Mouse (Mus musculus) heart, embryonic 13.5 days (tissue): ENCODE data around the gene Zc3h10. TPM values are rescaled to one million over a fixed set of nuclear protein-coding genes. Genes with fewer than 3 reads are reported as not detected.
"Not testable (repeated sequence)": the region's sequence is repeated elsewhere in the genome, so short reads cannot be mapped to it uniquely, and the experiment has no call there.

Source experiments
- ATAC-seq: fragments of 200-750 bp; cut with Nextera tagmentation; 2 replicates; pipeline ENCODE4 v1.8.0; 2017; ENCODE audit warnings: moderate TSS enrichment; ENCODE audit not compliant: insufficient number of reproducible peaks, low FRiP score, low TSS enrichment; ENCODE audit errors: extremely low read depth
- H3K27ac ChIP-seq: fragments of 300-500 bp; sonication (generic); replicated peaks from 2 replicates; pipeline ENCODE4 v1.5.1; 2015; ENCODE audit warnings: moderate library complexity, mild to moderate bottlenecking, inconsistent platforms
- H3K27me3 ChIP-seq: fragments of 300-500 bp; sonication (generic); replicated peaks from 2 replicates; pipeline ENCODE4 v1.6.1; 2015; ENCODE audit warnings: mild to moderate bottlenecking, inconsistent platforms
- H3K36me3 ChIP-seq: fragments of 300-500 bp; sonication (generic); 2 replicates; pipeline ENCODE4 v1.6.1; 2015; ENCODE audit warnings: mild to moderate bottlenecking, inconsistent platforms
- H3K4me1 ChIP-seq: fragments of 300-500 bp; sonication (generic); 2 replicates; pipeline ENCODE4 v1.6.1; 2015; ENCODE audit warnings: inconsistent platforms
- H3K4me2 ChIP-seq: fragments of 300-500 bp; sonication (generic); 2 replicates; pipeline ENCODE4 v1.6.1; 2015; ENCODE audit warnings: inconsistent platforms, mild to moderate bottlenecking, moderate library complexity
- H3K4me3 ChIP-seq: fragments of 300-500 bp; sonication (generic); 2 replicates; pipeline ENCODE4 v1.5.1; 2015; ENCODE audit warnings: moderate library complexity, mild to moderate bottlenecking, inconsistent platforms
- H3K9ac ChIP-seq: fragments of 300-500 bp; sonication (generic); 2 replicates; pipeline ENCODE4 v1.6.1; 2015; ENCODE audit warnings: inconsistent platforms, mild to moderate bottlenecking, moderate library complexity
- H3K9me3 ChIP-seq: fragments of 300-500 bp; sonication (generic); 2 replicates; pipeline ENCODE4 v1.6.1; 2016; ENCODE audit warnings: inconsistent platforms
- WGBS: fragments of 180-500 bp; shearing (Covaris S2); methylation state at CpG from one replicate; pipeline ENCODE4 v1.1.7; 2015; ENCODE audit warnings: mixed read lengths; 5-methylcytosine and 5-hydroxymethylcytosine counted together
- polyA plus RNA-seq: library from polyadenylated mRNA; unstranded; fragments of >200 nt; fragmentation: Nextera tagmentation; extraction: Ambion mirVana; gene quantifications from 2 replicates; pipeline ENCODE4 v1.2.1, GENCODE M21; 2015

Gene Zc3h10
- polyA plus RNA-seq, 1 experiment from 2014 or later = 9.4 TPM

GRCm38 (mm10) chr10:128505974-128506373 is 41.6 kb downstream of the Zc3h10 start:
- H3K4me1 ChIP-seq = peaks cover 14% of the 10 kb centered on the region
- no peaks in the 10 kb centered on the region for H3K27me3 ChIP-seq
- ATAC-seq = no peak
- no peak overlapping the region for H3K27ac ChIP-seq
- no peak overlapping the region for H3K4me2 ChIP-seq
- peaks cover 23% of the 10 kb centered on the region for H3K36me3 ChIP-seq
- no peak overlapping the region for H3K4me3 ChIP-seq
- no peak overlapping the region for H3K9ac ChIP-seq
- no peaks in the 10 kb centered on the region for H3K9me3 ChIP-seq
- WGBS = 93% methylated on average over 14 of the region's 14 CpGs

GRCm38 (mm10) chr10:128505371-128505667 is 42.3 kb downstream of the Zc3h10 start:
- H3K27ac ChIP-seq, ATAC-seq, H3K4me2 ChIP-seq, H3K4me3 ChIP-seq, H3K9ac ChIP-seq, H3K27me3 ChIP-seq, H3K9me3 ChIP-seq: not testable (repeated sequence)
- H3K36me3 ChIP-seq = peaks cover 16% of the 10 kb centered on the region
- WGBS = 74% methylated on average over 5 of the region's 5 CpGs
- peaks cover 14% of the 10 kb centered on the region for H3K4me1 ChIP-seq

- Histone ChIP-seq H3K4me1 (peaks cover 17% of the 10 kb centered on the region), H3K27me3 (no peaks in the 10 kb centered on the region), H3K9me3 (no peaks in the 10 kb centered on the region), H3K27ac (no peak overlapping the region), H3K4me2 (no peak overlapping the region), H3K9ac (no peak overlapping the region), H3K36me3 (peaks cover 11% of the 10 kb centered on the region), H3K4me3 (no peak overlapping the region)
- ATAC-seq = no peak
- WGBS = 61% methylated on average over 9 of the region's 9 CpGs
These were observed 42.8 kb downstream of the Zc3h10 start for GRCm38 (mm10) chr10:128504641-128505370.

- Histone ChIP-seq H3K27ac (no peak overlapping the region), H3K4me1 (peaks cover 21% of the 10 kb centered on the region), H3K9ac (no peak overlapping the region), H3K27me3 (no peaks in the 10 kb centered on the region), H3K4me3 (no peak overlapping the region), H3K36me3 (peaks cover 3% of the 10 kb centered on the region), H3K4me2 (no peak overlapping the region), H3K9me3 (no peaks in the 10 kb centered on the region)
- no peak for ATAC-seq
- WGBS = 79% methylated on average over 3 of the region's 3 CpGs
These were observed 43.6 kb downstream of the Zc3h10 start for GRCm38 (mm10) chr10:128504012-128504411.

GRCm38 (mm10) chr10:128503532-128503931 is 44.0 kb downstream of the Zc3h10 start:
- no peaks in the 10 kb centered on the region for H3K27me3 ChIP-seq
- no peak overlapping the region for H3K27ac ChIP-seq
- no peak overlapping the region for H3K4me2 ChIP-seq
- WGBS = 73% methylated on average over 8 of the region's 8 CpGs
- H3K9me3 ChIP-seq = no peaks in the 10 kb centered on the region
- peaks cover 2% of the 10 kb centered on the region; the same call in 1 of the 2 replicates for H3K36me3 ChIP-seq
- no peak overlapping the region for H3K4me3 ChIP-seq
- H3K4me1 ChIP-seq = peaks cover 21% of the 10 kb centered on the region
- no peak overlapping the region for H3K9ac ChIP-seq
- ATAC-seq = no peak

GRCm38 (mm10) chr10:128502341-128502740 is 45.2 kb downstream of the Zc3h10 start:
- H3K27ac ChIP-seq = no peak overlapping the region

GRCm38 (mm10) chr10:128499116-128499671 is 48.4 kb downstream of the Zc3h10 start:
- Histone ChIP-seq H3K9me3 (no peaks in the 10 kb centered on the region), H3K9ac (peak overlapping the region; percentile 87), H3K27me3 (no peaks in the 10 kb centered on the region), H3K4me1 (peaks cover 50% of the 10 kb centered on the region), H3K4me3 (peak overlapping the region; percentile 68), H3K27ac (peak overlapping the region; percentile 93), H3K36me3 (no peaks in the 10 kb centered on the region), H3K4me2 (peak overlapping the region; percentile 82)
- ATAC-seq = no peak; the same call in 1 of the 2 replicates
- 1% methylated on average over 21 of the region's 21 CpGs for WGBS

More at GRCm38 (mm10) chr10:128502341-128502740, 45.2 kb downstream of the Zc3h10 start:
- Histone ChIP-seq H3K4me1 (peaks cover 30% of the 10 kb centered on the region), H3K36me3 (peaks cover 2% of the 10 kb centered on the region; the same call in 1 of the 2 replicates), H3K9ac (no peak overlapping the region), H3K27me3 (no peaks in the 10 kb centered on the region), H3K4me3 (no peak overlapping the region), H3K9me3 (no peaks in the 10 kb centered on the region), H3K4me2 (no peak overlapping the region)
- no peak for ATAC-seq
- WGBS = 70% methylated on average over 5 of the region's 5 CpGs

GRCm38 (mm10) chr10:128498590-128498989 is 49.0 kb downstream of the Zc3h10 start, which contains the start of gene Myl6b:
Gene Myl6b, minus strand, starts transcription at chr10:128498685.
- Histone ChIP-seq H3K9ac (peak within 1 kb of the TSS; percentile 87), H3K9me3 (no peaks in the 10 kb centered on the region), H3K27me3 (no peaks in the 10 kb centered on the region), H3K27ac (peak within 1 kb of the TSS; percentile 93), H3K4me2 (peak within 1 kb of the TSS; percentile 82), H3K4me1 (peaks cover 48% of the 10 kb centered on the region), H3K4me3 (peak within 1 kb of the TSS; percentile 68), H3K36me3 (no peaks in the 10 kb centered on the region)
- ATAC-seq = peak; percentile 92
- under 1% methylated on average over 27 of the region's 27 CpGs for WGBS

GRCm38 (mm10) chr10:128497134-128497737 is 50.3 kb downstream of the Zc3h10 start:
- Histone ChIP-seq H3K36me3 (peaks cover 3% of the 10 kb centered on the region), H3K4me3 (no peak overlapping the region), H3K27me3 (no peaks in the 10 kb centered on the region), H3K4me1 (peaks cover 49% of the 10 kb centered on the region), H3K4me2 (no peak overlapping the region), H3K27ac (no peak overlapping the region), H3K9ac (peak overlapping the region; percentile 33), H3K9me3 (no peaks in the 10 kb centered on the region)
- no peak for ATAC-seq
- 37% methylated on average over 6 of the region's 6 CpGs for WGBS

GRCm38 (mm10) chr10:128496509-128497077 is 51.0 kb downstream of the Zc3h10 start:
- no peak overlapping the region for H3K4me2 ChIP-seq
- H3K27ac ChIP-seq = peak overlapping the region; percentile 51; the same call in 1 of the 2 replicates
- no peak overlapping the region for H3K4me3 ChIP-seq
- peak overlapping the region; percentile 26 for H3K9ac ChIP-seq
- peaks cover 9% of the 10 kb centered on the region for H3K36me3 ChIP-seq
- 30% methylated on average over 6 of the region's 6 CpGs for WGBS
- no peaks in the 10 kb centered on the region for H3K9me3 ChIP-seq
- no peak for ATAC-seq
- peaks cover 55% of the 10 kb centered on the region for H3K4me1 ChIP-seq
- H3K27me3 ChIP-seq = no peaks in the 10 kb centered on the region

GRCm38 (mm10) chr10:128495903-128496302 is 51.7 kb downstream of the Zc3h10 start:
- Histone ChIP-seq H3K4me3 (no peak overlapping the region), H3K4me2 (no peak overlapping the region), H3K9me3 (no peaks in the 10 kb centered on the region), H3K4me1 (peaks cover 62% of the 10 kb centered on the region), H3K36me3 (peaks cover 16% of the 10 kb centered on the region), H3K27ac (peak overlapping the region; percentile 51; the same call in 1 of the 2 replicates), H3K9ac (peak overlapping the region; percentile 26), H3K27me3 (no peaks in the 10 kb centered on the region)
- ATAC-seq = no peak
- WGBS = 70% methylated on average over 4 of the region's 4 CpGs
